Mouse (Mus musculus) small intestine, adult 2 months (tissue): ENCODE measurements around the gene 7530416G11Rik.

Experiments used
- CTCF ChIP-seq: fragments of 200-500 bp; IDR thresholded peaks from 2 replicates; pipeline ENCODE4 v1.5.1; 2012; ENCODE audit warnings: low read depth, mild to moderate bottlenecking, control low read depth, inconsistent platforms, low read length, moderate library complexity, mixed read lengths; ENCODE audit not compliant: insufficient replicate concordance, insufficient read length; ENCODE audit errors: extremely low read depth
- POLR2A ChIP-seq: fragments of 200-500 bp; IDR thresholded peaks from 2 replicates; pipeline ENCODE4 v1.6.1; 2012; ENCODE audit warnings: low read depth, mild to moderate bottlenecking, control low read depth, inconsistent platforms, low read length, moderate library complexity

GRCm38 (mm10) chr15:85506680-85507079, 3.7 kb upstream of the 7530416G11Rik start:
- TF ChIP-seq CTCF (no peak), POLR2A (no peak)
